Mouse (Mus musculus) cerebellum, postnatal 14 days (tissue): Measurements from ENCODE around the gene Olfr1042.
"Not testable (repeated sequence)": the region's sequence is repeated elsewhere in the genome, so short reads cannot be mapped to it uniquely, and the experiment has no call there.

Source experiments
- DNase-seq, 2 experiments: peaks; one replicate each; pipeline ENCODE4 v3.0.0; 2021; ENCODE audit warnings: mixed read lengths in 2 of 2

The Olfr1042 gene

DNA sequence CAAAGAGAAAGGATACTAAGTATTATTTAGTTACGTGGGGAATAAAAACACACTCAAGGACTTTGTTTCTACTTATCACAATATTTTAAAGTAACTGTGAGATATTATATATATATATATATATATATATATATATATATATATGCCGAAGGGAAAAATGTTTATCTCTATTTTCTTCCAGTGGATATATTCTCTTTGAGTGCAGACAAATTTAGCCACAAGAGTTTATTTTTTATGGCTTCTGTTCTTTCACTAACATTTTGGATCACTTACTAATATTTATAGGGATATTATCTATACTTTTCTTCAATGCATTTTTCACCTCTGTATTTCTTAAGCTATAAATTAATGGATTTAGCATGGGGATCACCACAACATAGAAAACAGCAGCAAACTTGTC, at the start of gene Olfr1042:
Gene Olfr1042 (minus strand): TSS at position 101 of the 400 bp plus-strand sequence.
- no peak for DNase-seq

DNA sequence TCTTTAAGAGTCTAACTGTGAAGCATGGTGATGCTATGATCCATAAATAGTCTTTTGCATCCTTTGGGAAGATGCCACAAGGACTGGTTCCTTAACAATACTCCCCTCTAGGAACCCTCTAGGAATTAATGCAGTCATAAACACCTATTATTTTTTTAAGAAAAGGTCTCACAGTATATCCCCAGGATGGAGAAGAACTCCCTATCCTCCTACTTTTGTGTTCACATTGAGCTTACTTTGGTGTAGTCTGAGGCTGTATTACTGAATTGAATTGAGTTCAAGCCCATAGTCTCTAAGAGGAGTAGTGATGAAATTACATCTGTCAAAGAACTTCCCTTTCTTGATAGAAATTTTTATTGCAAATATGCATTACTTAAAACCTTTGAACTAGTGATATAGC, 41.3 kb upstream of the Olfr1042 start, which contains the start of gene Olfr1045:
Gene Olfr1045 (minus strand): TSS at position 101 of the 400 bp plus-strand sequence.
- no peak for DNase-seq

DNA sequence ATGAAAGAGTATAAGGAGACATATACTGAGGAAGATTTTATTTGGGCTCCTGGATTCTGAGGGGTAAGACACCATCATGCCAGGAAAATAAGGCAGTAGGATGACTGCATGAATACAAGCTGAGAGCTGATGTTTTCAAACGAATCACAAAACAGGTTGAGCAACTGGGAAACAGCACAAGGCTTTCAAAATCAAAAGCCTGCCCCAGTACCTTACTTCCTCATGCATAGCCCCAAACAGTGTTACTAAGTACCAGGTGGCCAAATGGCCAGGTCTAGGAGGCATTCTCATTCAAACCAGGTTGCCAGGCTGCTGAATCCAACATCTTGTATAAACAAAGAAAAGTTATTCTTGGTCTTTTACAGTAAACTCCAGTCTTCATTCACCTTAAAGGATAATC, 34.2 kb upstream of the Olfr1042 start:
- DNase-seq, result no peak

DNA sequence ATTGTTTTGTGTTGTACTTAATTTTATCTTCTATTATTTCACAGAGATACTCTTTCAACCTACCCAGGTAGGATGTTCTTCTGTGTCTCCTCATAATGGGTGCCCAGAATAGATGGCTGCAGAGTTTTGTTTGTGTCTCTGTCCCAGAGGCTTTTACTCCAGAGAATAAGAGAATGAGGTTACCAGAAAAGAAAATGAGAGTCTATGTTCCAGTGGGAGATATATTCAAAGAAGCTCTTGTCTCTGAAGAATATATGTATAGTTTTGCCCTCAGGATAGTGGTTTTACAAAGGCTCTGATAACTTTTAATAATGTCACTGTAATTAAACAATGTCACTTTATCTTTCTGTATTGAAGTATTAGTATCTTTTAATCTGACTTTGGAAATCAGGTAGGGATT, 23.9 kb upstream of the Olfr1042 start, which contains the start of gene Olfr52:
Gene Olfr52 (minus strand): TSS at position 101 of the 400 bp plus-strand sequence.
- DNase-seq, result no peak

DNA sequence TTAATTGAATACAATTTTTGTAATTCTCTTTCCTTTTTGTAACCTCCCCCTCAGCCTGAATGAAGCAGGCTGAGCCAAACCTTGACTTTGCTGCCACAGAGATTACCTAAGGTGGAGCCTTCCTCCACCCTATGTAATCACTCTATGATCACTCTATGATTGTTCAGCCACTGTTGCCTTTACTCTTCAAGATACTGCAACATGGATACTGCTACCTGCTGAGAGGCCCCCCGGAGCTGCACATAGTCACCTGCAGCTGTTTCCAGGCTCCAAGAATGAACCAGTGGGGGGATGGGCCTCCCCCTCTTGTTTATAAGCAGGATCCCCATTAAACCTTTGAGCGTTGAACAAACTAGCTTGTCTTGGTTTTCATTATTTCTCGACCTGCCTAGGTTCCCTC, 18.3 kb upstream of the Olfr1042 start:
- DNase-seq, result no peak

DNA sequence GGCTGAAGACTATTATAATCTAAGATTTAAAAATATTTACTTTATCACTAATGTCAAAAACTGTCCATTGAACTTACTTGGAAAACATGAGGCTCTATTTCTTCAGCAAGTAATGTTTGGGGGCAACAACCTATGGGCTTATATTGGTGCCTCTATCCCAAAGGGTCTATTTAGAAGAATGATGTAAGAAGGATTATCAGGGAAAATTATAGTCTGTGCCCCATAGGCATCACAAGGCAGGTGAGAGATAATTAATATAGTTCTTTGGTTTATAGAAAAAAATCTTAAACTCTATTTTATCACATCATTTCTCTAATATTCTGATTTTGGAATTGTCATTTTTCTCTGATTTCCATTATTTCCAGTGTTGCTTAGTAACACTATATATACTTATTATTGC, 16.1 kb upstream of the Olfr1042 start, which contains the start of gene Olfr1044:
Gene Olfr1044 (minus strand): TSS at position 101 of the 400 bp plus-strand sequence.
- DNase-seq, result no peak

DNA sequence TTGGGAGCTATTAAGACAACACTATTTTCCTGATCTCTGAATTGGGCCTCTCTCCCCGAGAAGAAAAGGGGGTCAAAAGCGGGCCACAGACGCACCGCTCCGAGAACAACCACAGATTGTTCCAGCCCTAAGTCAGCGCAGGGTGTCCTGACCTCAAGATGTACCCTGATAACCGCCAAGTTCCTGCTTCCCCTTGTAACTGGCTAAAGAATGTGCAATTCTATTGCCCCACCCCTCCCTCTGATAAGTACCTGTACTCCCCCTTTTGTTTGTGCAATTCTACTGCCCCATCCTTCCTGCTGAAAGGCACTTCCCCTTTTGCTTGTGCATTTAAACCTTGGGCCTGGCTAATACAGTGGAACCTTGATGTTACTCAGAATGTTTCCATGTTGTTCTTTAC, 13.8 kb upstream of the Olfr1042 start:
- DNase-seq, result not testable (repeated sequence)

DNA sequence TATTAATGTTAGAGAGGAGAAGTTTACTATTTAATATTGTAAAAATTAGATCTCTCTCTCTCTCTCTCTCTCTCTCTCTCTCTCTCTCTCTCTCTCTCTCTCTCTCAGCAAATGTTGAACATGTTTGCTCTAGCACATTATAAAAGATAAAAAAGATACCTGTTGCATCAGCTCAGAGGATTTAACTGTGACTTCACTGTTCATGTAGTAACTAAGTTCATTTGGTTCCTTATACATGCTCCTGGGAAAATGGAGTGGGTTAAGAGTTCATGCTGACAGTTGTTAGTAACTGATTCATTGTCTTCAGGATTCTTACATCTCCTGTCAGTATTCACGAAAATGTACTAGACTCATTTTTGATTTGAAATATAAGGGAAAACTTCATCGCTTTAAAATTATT, 5.8 kb upstream of the Olfr1042 start, which contains the start of gene Olfr1043:
Gene Olfr1043 (minus strand): TSS at position 101 of the 400 bp plus-strand sequence.
- DNase-seq, result no peak

DNA sequence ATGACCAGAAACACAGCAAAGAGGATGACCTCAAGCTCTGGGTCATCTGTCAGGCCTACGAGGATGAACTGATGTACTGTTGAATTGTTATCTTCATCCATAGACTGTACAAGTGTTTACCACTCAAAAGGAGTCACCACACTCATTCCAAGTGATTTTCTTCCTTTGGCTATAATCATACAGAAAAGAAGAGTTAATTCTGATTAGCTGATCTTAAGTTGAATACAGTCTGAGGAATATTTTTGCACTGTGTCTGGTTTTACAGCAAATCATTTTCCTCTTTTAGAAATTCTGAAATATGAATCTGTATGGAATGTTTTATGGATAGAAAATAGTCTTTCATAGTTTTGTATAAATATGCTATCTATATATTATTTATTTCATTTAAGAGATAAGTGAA, 15.0 kb downstream of the Olfr1042 start, which contains the start of gene Olfr1040:
Gene Olfr1040 (minus strand): TSS at position 101 of the 400 bp plus-strand sequence.
- no peak for DNase-seq

DNA sequence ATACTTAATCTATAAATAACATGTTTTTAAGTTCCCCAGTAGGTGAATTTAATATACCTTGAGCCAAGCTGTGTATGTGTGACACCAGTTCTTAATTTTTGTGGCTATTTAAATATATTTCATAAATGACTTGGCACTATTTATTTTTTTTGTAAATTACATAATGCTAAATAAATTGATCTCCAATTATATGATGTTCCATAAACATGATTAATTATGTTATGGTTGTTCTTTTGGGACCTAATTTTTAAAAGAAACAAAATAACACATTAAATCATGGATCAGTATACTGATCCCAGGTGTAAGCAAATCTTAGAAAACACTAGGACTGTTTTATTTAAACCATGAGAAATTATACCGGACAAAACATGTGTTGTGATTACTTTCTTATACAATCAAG, 25.8 kb downstream of the Olfr1042 start, which contains the start of gene Olfr1039:
Gene Olfr1039 (minus strand): TSS at position 101 of the 400 bp plus-strand sequence.
- no peak for DNase-seq
